Comparison of ENCODE assay signal across 26 mouse cellular contexts in genomic region chr5:127979329-127980002, GRCm38 (mm10).
DNase-seq lines count a peak whose midpoint lies in the region; ATAC-seq lines count a peak whose summit lies in the region.
"Had no signal": no experiment of that assay in that cellular context is flagged by ENCODE, and none has a peak within 500 bp of the region (broad histone marks: within the 10 kb centered on the region; RNA-seq: fewer than 3 reads in every experiment).

No protein-coding gene starts in this region.

- H3K4me3 ChIP-seq in kidney, embryonic 15.5 days (replicated peaks): no peak overlapping the region
- H3K4me3 ChIP-seq in kidney, embryonic 14.5 days (ENCODE audit: low read length): no peak overlapping the region
- H3K4me3 ChIP-seq in brown adipose tissue, adult 24 weeks (ENCODE audit: insufficient read depth, low read depth, low read length): no peak overlapping the region
- H3K4me3 ChIP-seq in intestine, embryonic 16.5 days (ENCODE audit: low read length): no peak overlapping the region
- H3K4me3 ChIP-seq in midbrain, embryonic 15.5 days: no peak overlapping the region
- no peak overlapping the region for H3K4me3 ChIP-seq in limb, embryonic 10.5 days
- H3K4me3 ChIP-seq: embryonic facial prominence, embryonic 15.5 days; forebrain, embryonic 15.5 days; heart, embryonic 12.5 days; hindbrain, embryonic 10.5 days; liver, embryonic 12.5 days; neural tube, embryonic 15.5 days had no signal

- 0 out of 2 replicates have a peak overlapping the region, but pooled peaks have one; percentile 32 for H3K27ac ChIP-seq in kidney, embryonic 15.5 days
- H3K27ac ChIP-seq in kidney, embryonic 14.5 days (ENCODE audit: low read depth, low read length): no peak overlapping the region
- peak overlapping the region; percentile 87 for H3K27ac ChIP-seq in brown adipose tissue, adult 24 weeks (replicated peaks; ENCODE audit: low read depth, low read length)
- H3K27ac ChIP-seq in intestine, embryonic 16.5 days (ENCODE audit: low read length): peak overlapping the region; percentile 38; the same call in 1 of the 2 replicates
- H3K27ac ChIP-seq in midbrain, embryonic 15.5 days: no peak overlapping the region
- H3K27ac ChIP-seq in limb, embryonic 10.5 days: no peak overlapping the region
- H3K27ac ChIP-seq: embryonic facial prominence, embryonic 15.5 days; forebrain, embryonic 15.5 days; hindbrain, embryonic 10.5 days; hindbrain, postnatal 0 days; liver, embryonic 12.5 days; neural tube, embryonic 15.5 days; stomach, postnatal 0 days had no signal

- no peaks in the 10 kb centered on the region for H3K36me3 ChIP-seq in kidney, embryonic 15.5 days
- no peaks in the 10 kb centered on the region for H3K36me3 ChIP-seq in kidney, embryonic 14.5 days (ENCODE audit: control insufficient read depth, insufficient read depth, low read length)
- H3K36me3 ChIP-seq in intestine, embryonic 16.5 days (ENCODE audit: control insufficient read depth, insufficient read depth, low read length): no peaks in the 10 kb centered on the region
- no peaks in the 10 kb centered on the region for H3K36me3 ChIP-seq in midbrain, embryonic 15.5 days (replicated peaks)
- H3K36me3 ChIP-seq in limb, embryonic 10.5 days: no peaks in the 10 kb centered on the region
- H3K36me3 ChIP-seq: embryonic facial prominence, embryonic 15.5 days; forebrain, embryonic 15.5 days; heart, embryonic 12.5 days; hindbrain, embryonic 10.5 days; liver, embryonic 12.5 days; neural tube, embryonic 15.5 days had no signal

- H3K27me3 ChIP-seq in kidney, embryonic 15.5 days: no peaks in the 10 kb centered on the region
- H3K27me3 ChIP-seq in kidney, embryonic 14.5 days (ENCODE audit: control insufficient read depth, insufficient read depth, low read length): no peaks in the 10 kb centered on the region
- no peaks in the 10 kb centered on the region for H3K27me3 ChIP-seq in intestine, embryonic 16.5 days (replicated peaks; ENCODE audit: control insufficient read depth, insufficient read depth, low read length)
- no peaks in the 10 kb centered on the region for H3K27me3 ChIP-seq in midbrain, embryonic 15.5 days (replicated peaks)
- no peaks in the 10 kb centered on the region for H3K27me3 ChIP-seq in limb, embryonic 10.5 days (ENCODE audit: low read depth, poor library complexity, severe bottlenecking)
- H3K27me3 ChIP-seq: CH12.LX; embryonic facial prominence, embryonic 15.5 days; forebrain, embryonic 15.5 days; heart, embryonic 12.5 days; liver, embryonic 12.5 days; neural tube, embryonic 15.5 days had no signal

- no peak for ATAC-seq in kidney, embryonic 15.5 days (replicated peaks; ENCODE audit: low FRiP score)
- no peak for ATAC-seq in kidney, embryonic 14.5 days (ENCODE audit: low FRiP score, low TSS enrichment)
- peak; percentile 98 for ATAC-seq in intestine, embryonic 16.5 days
- ATAC-seq in midbrain, embryonic 15.5 days (replicated peaks): no peak
- ATAC-seq: forebrain, embryonic 15.5 days; hindbrain, postnatal 0 days; liver, embryonic 12.5 days had no signal

- peak; percentile 46 for DNase-seq in R1 (ENCODE audit: low read depth, low spot score)
- DNase-seq in heart, adult 11 months: no peak
- DNase-seq in limb, embryonic 10.5 days (ENCODE audit: low spot score): no peak
- DNase-seq: adrenal gland, postnatal 25 days; B cell, adult 2 months; cerebellum, adult 11-12 months; cerebellum, postnatal 14 days; gastrocnemius, postnatal 10 days; heart, postnatal 10 days; lung, adult 18-20 months; lung, postnatal 10 days had no signal

- H3K4me1 ChIP-seq in kidney, embryonic 15.5 days: no peaks in the 10 kb centered on the region
- H3K4me1 ChIP-seq in kidney, embryonic 14.5 days (ENCODE audit: control insufficient read depth, insufficient read depth, low read length): no peaks in the 10 kb centered on the region
- H3K4me1 ChIP-seq in brown adipose tissue, adult 24 weeks (ENCODE audit: control insufficient read depth, insufficient read depth, insufficient read length, low read length): no peaks in the 10 kb centered on the region
- no peaks in the 10 kb centered on the region for H3K4me1 ChIP-seq in intestine, embryonic 16.5 days (ENCODE audit: control insufficient read depth, insufficient read depth, low read length)
- peaks cover 7% of the 10 kb centered on the region for H3K4me1 ChIP-seq in midbrain, embryonic 15.5 days
- peaks cover 18% of the 10 kb centered on the region for H3K4me1 ChIP-seq in limb, embryonic 10.5 days
- H3K4me1 ChIP-seq: embryonic facial prominence, embryonic 15.5 days; heart, embryonic 12.5 days; liver, embryonic 12.5 days had no signal

- 29% methylated on average over 6 of the region's 6 CpGs for WGBS in kidney, embryonic 15.5 days
- 21% methylated on average over 6 of the region's 6 CpGs for WGBS in kidney, embryonic 14.5 days
- 37% methylated on average over 6 of the region's 6 CpGs for WGBS in intestine, embryonic 16.5 days
- WGBS in midbrain, embryonic 15.5 days: 43% methylated on average over 6 of the region's 6 CpGs
- 46% methylated on average over 6 of the region's 6 CpGs for WGBS in limb, embryonic 10.5 days

- H3K9me3 ChIP-seq in kidney, embryonic 15.5 days (replicated peaks): no peaks in the 10 kb centered on the region
- no peaks in the 10 kb centered on the region for H3K9me3 ChIP-seq in kidney, embryonic 14.5 days (ENCODE audit: control insufficient read depth, low read length)
- H3K9me3 ChIP-seq in intestine, embryonic 16.5 days (ENCODE audit: control insufficient read depth, low read length): no peaks in the 10 kb centered on the region
- no peaks in the 10 kb centered on the region for H3K9me3 ChIP-seq in midbrain, embryonic 15.5 days
- no peaks in the 10 kb centered on the region for H3K9me3 ChIP-seq in limb, embryonic 10.5 days (replicated peaks)
- H3K9me3 ChIP-seq: embryonic facial prominence, embryonic 15.5 days; forebrain, embryonic 15.5 days; heart, embryonic 12.5 days; hindbrain, embryonic 10.5 days; neural tube, embryonic 15.5 days had no signal

- H3K9ac ChIP-seq in kidney, embryonic 15.5 days: no peak overlapping the region
- H3K9ac ChIP-seq in kidney, embryonic 14.5 days (ENCODE audit: low read depth, low read length): no peak overlapping the region
- H3K9ac ChIP-seq in intestine, embryonic 16.5 days (ENCODE audit: low read depth, low read length): no peak overlapping the region
- H3K9ac ChIP-seq in midbrain, embryonic 15.5 days: no peak overlapping the region
- H3K9ac ChIP-seq: embryonic facial prominence, embryonic 15.5 days; forebrain, embryonic 15.5 days; heart, embryonic 12.5 days; liver, embryonic 12.5 days; neural tube, embryonic 15.5 days had no signal

- H3K4me2 ChIP-seq in kidney, embryonic 15.5 days: no peak overlapping the region
- no peak overlapping the region for H3K4me2 ChIP-seq in kidney, embryonic 14.5 days (replicated peaks; ENCODE audit: low read depth, low read length)
- H3K4me2 ChIP-seq in intestine, embryonic 16.5 days (ENCODE audit: low read depth, low read length): no peak overlapping the region
- no peak overlapping the region for H3K4me2 ChIP-seq in midbrain, embryonic 15.5 days
- H3K4me2 ChIP-seq: embryonic facial prominence, embryonic 15.5 days; forebrain, embryonic 15.5 days; heart, embryonic 12.5 days; liver, embryonic 12.5 days; midbrain, embryonic 11.5 days; neural tube, embryonic 15.5 days had no signal

Comparison
In these comparisons a context has a peak if more than half of its experiments do, and no peak if none do; other contexts are left out.
1. H3K27ac ChIP-seq: peak in kidney, embryonic 15.5 days (single experiment), brown adipose tissue, adult 24 weeks (single experiment) and intestine, embryonic 16.5 days (single experiment); none in kidney, embryonic 14.5 days (single experiment), midbrain, embryonic 15.5 days (single experiment) and limb, embryonic 10.5 days (single experiment).